ENCODE assay signal across 12 mouse cellular contexts in the genomic region with DNA sequence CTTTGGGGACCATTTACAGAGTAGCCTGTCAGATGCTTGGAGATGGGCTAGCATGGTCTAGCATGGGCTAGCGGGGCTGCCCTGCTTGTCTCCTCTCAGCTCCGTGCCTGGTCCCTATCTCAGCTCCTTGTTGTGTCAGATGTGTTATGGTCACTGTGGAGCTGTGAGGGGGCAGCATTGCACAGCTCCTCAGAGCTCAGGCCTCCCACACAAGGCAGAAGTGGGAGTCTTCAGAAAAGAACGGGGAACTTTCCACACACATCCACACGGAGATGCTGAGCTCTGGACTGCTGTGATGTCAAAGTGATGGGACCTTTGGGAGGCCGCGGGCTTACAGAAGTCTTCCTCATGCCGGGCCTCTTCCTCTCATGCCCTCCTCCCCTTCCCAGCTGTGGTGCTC.
A peak's percentile ranks its signal among the peaks of the same experiment; 100 is the strongest.
DNase-seq lines count a peak whose midpoint lies in the region; ATAC-seq and TF ChIP-seq lines count a peak whose summit lies in the region.
"Had no signal": no experiment of that assay in that cellular context is flagged by ENCODE, and none has a peak within 500 bp of the region (broad histone marks: within the 10 kb centered on the region; RNA-seq: fewer than 3 reads in every experiment).

No protein-coding gene starts in this region.

- no peaks in the 10 kb centered on the region for H3K27me3 ChIP-seq in hindbrain, postnatal 0 days (ENCODE audit: insufficient read depth, low read length)
- H3K27me3 ChIP-seq in hindbrain, embryonic 11.5 days (ENCODE audit: control insufficient read depth, insufficient read depth, low read length): no peaks in the 10 kb centered on the region
- no peaks in the 10 kb centered on the region for H3K27me3 ChIP-seq in lung, embryonic 15.5 days
- H3K27me3 ChIP-seq in heart, embryonic 16.5 days (ENCODE audit: control insufficient read depth, insufficient read depth, low read length): no peaks in the 10 kb centered on the region
- H3K27me3 ChIP-seq: CH12.LX; neural tube, embryonic 13.5 days had no signal

- ATAC-seq in hindbrain, postnatal 0 days: no peak
- ATAC-seq in hindbrain, embryonic 11.5 days (ENCODE audit: low FRiP score): no peak
- no peak for ATAC-seq in lung, embryonic 15.5 days (ENCODE audit: borderline replicate concordance, extremely low read depth, low FRiP score, low TSS enrichment)
- ATAC-seq in heart, embryonic 16.5 days (replicated peaks; ENCODE audit: extremely low read depth, insufficient read depth, low FRiP score): no peak

- no peak overlapping the region for H3K9ac ChIP-seq in hindbrain, postnatal 0 days (replicated peaks; ENCODE audit: low read length)
- no peak overlapping the region for H3K9ac ChIP-seq in hindbrain, embryonic 11.5 days (ENCODE audit: low read depth, low read length)
- no peak overlapping the region for H3K9ac ChIP-seq in lung, embryonic 15.5 days
- no peak overlapping the region for H3K9ac ChIP-seq in heart, embryonic 16.5 days (ENCODE audit: low read length)
- H3K9ac ChIP-seq: neural tube, embryonic 13.5 days had no signal

- no peak overlapping the region for H3K4me3 ChIP-seq in hindbrain, postnatal 0 days (ENCODE audit: low read length)
- no peak overlapping the region for H3K4me3 ChIP-seq in hindbrain, embryonic 11.5 days (ENCODE audit: low read depth, low read length)
- no peak overlapping the region for H3K4me3 ChIP-seq in lung, embryonic 15.5 days
- no peak overlapping the region for H3K4me3 ChIP-seq in heart, embryonic 16.5 days (ENCODE audit: low read length)
- H3K4me3 ChIP-seq: neural tube, embryonic 13.5 days had no signal

- H3K36me3 ChIP-seq in hindbrain, postnatal 0 days (ENCODE audit: insufficient read depth, low read length): no peaks in the 10 kb centered on the region; the same call in 1 of the 2 replicates
- no peaks in the 10 kb centered on the region for H3K36me3 ChIP-seq in hindbrain, embryonic 11.5 days (ENCODE audit: control insufficient read depth, insufficient read depth, low read length)
- H3K36me3 ChIP-seq in lung, embryonic 15.5 days: peaks cover 14% of the 10 kb centered on the region; the same call in 1 of the 2 replicates
- H3K36me3 ChIP-seq in heart, embryonic 16.5 days (ENCODE audit: control insufficient read depth, insufficient read depth): 0 out of 2 replicates have a peak, but pooled peaks cover 3% of the 10 kb centered on the region

- peaks cover 6% of the 10 kb centered on the region; the same call in 1 of the 2 replicates for H3K4me1 ChIP-seq in hindbrain, postnatal 0 days (ENCODE audit: insufficient read depth, low read length)
- peaks cover 16% of the 10 kb centered on the region; the same call in 1 of the 2 replicates for H3K4me1 ChIP-seq in hindbrain, embryonic 11.5 days (replicated peaks; ENCODE audit: control insufficient read depth, insufficient read depth, low read length)
- peaks cover 36% of the 10 kb centered on the region for H3K4me1 ChIP-seq in lung, embryonic 15.5 days
- H3K4me1 ChIP-seq in heart, embryonic 16.5 days (ENCODE audit: control insufficient read depth, insufficient read depth, low read length): peaks cover 24% of the 10 kb centered on the region

- DNase-seq in hindbrain, postnatal 0 days (ENCODE audit: low spot score): no peak
- DNase-seq in hindbrain, embryonic 11.5 days (ENCODE audit: low spot score): no peak
- no peak for DNase-seq in lung, postnatal 25 days (ENCODE audit: low spot score)
- DNase-seq in lung, postnatal 36 days: peak; percentile 50
- no peak for DNase-seq in right cerebral cortex, postnatal 10 days (ENCODE audit: low spot score in 2 of 2)
- no peak for DNase-seq in urinary bladder, adult 2 months (ENCODE audit: low spot score)
- DNase-seq: cerebellum, postnatal 36 days; thymus, adult 2 months had no signal

- WGBS in hindbrain, postnatal 0 days: 74% methylated on average over 7 of the region's 7 CpGs
- WGBS in hindbrain, embryonic 11.5 days: 79% methylated on average over 7 of the region's 7 CpGs
- 77% methylated on average over 7 of the region's 7 CpGs for WGBS in lung, embryonic 15.5 days
- WGBS in heart, embryonic 16.5 days: 78% methylated on average over 7 of the region's 7 CpGs

- no peak overlapping the region for H3K27ac ChIP-seq in hindbrain, postnatal 0 days
- H3K27ac ChIP-seq in hindbrain, embryonic 11.5 days (ENCODE audit: low read depth, low read length): no peak overlapping the region
- H3K27ac ChIP-seq in lung, embryonic 15.5 days: peak overlapping the region; percentile 68
- H3K27ac ChIP-seq in heart, embryonic 16.5 days (ENCODE audit: low read length): peak overlapping the region; percentile 57
- H3K27ac ChIP-seq: neural tube, embryonic 13.5 days had no signal

- no peaks in the 10 kb centered on the region for H3K9me3 ChIP-seq in hindbrain, postnatal 0 days (ENCODE audit: low read length)
- H3K9me3 ChIP-seq in hindbrain, embryonic 11.5 days (ENCODE audit: control insufficient read depth, low read length): no peaks in the 10 kb centered on the region
- no peaks in the 10 kb centered on the region for H3K9me3 ChIP-seq in lung, embryonic 15.5 days
- no peaks in the 10 kb centered on the region for H3K9me3 ChIP-seq in heart, embryonic 16.5 days (replicated peaks; ENCODE audit: control insufficient read depth, low read length)
- H3K9me3 ChIP-seq: neural tube, embryonic 13.5 days had no signal

- TF ChIP-seq CTCF in hindbrain, postnatal 0 days (IDR thresholded peaks at IDR 0.05; ENCODE audit: low read depth): peak; percentile 26; the same call in 1 of the 2 replicates

- no peak overlapping the region for H3K4me2 ChIP-seq in hindbrain, postnatal 0 days (ENCODE audit: low read depth, low read length)
- no peak overlapping the region for H3K4me2 ChIP-seq in hindbrain, embryonic 11.5 days (replicated peaks; ENCODE audit: low read depth, low read length)
- H3K4me2 ChIP-seq in lung, embryonic 15.5 days: no peak overlapping the region
- no peak overlapping the region for H3K4me2 ChIP-seq in heart, embryonic 16.5 days (ENCODE audit: low read depth, low read length)
- H3K4me2 ChIP-seq: neural tube, embryonic 13.5 days had no signal

Comparison
In these comparisons a context has a peak if more than half of its experiments do, and no peak if none do; other contexts are left out.
1. H3K27ac ChIP-seq: peak in lung, embryonic 15.5 days (single experiment) and heart, embryonic 16.5 days (single experiment); none in hindbrain, postnatal 0 days (single experiment) and hindbrain, embryonic 11.5 days (single experiment).